Mouse (Mus musculus) embryonic facial prominence, embryonic 13.5 days (tissue): Measurements from ENCODE around the gene Tex28. TPM values are rescaled to one million over a fixed set of nuclear protein-coding genes. Genes with fewer than 3 reads are reported as not detected.
"Not testable (repeated sequence)": the region's sequence is repeated elsewhere in the genome, so short reads cannot be mapped to it uniquely, and the experiment has no call there.

Experiments
- ATAC-seq: fragments of 200-750 bp; cut with Nextera tagmentation; 2 replicates; pipeline ENCODE4 v1.8.0; 2017; ENCODE audit warnings: low read depth; ENCODE audit not compliant: insufficient number of reproducible peaks, insufficient read depth, low FRiP score, low TSS enrichment
- H3K27ac ChIP-seq: fragments of 300-500 bp; sonication (generic); 2 replicates; pipeline ENCODE4 v1.5.1; 2015; ENCODE audit warnings: moderate library complexity, mild to moderate bottlenecking, inconsistent platforms
- H3K27me3 ChIP-seq: fragments of 300-500 bp; sonication (generic); 2 replicates; pipeline ENCODE4 v1.6.1; 2015; ENCODE audit warnings: mild to moderate bottlenecking, inconsistent platforms
- H3K36me3 ChIP-seq: fragments of 300-500 bp; sonication (generic); 2 replicates; pipeline ENCODE4 v1.6.1; 2015; ENCODE audit warnings: mild to moderate bottlenecking, inconsistent platforms
- H3K4me1 ChIP-seq: fragments of 300-500 bp; sonication (generic); 2 replicates; pipeline ENCODE4 v1.6.1; 2015; ENCODE audit warnings: inconsistent platforms
- H3K4me2 ChIP-seq: fragments of 300-500 bp; sonication (generic); 2 replicates; pipeline ENCODE4 v1.6.1; 2015; ENCODE audit warnings: moderate library complexity, mild to moderate bottlenecking, inconsistent platforms
- H3K4me3 ChIP-seq: fragments of 300-500 bp; sonication (generic); 2 replicates; pipeline ENCODE4 v1.5.1; 2015; ENCODE audit warnings: mild to moderate bottlenecking, inconsistent platforms
- H3K9ac ChIP-seq: fragments of 300-500 bp; sonication (generic); 2 replicates; pipeline ENCODE4 v1.6.1; 2015; ENCODE audit warnings: mild to moderate bottlenecking, inconsistent platforms
- H3K9me3 ChIP-seq: fragments of 300-500 bp; sonication (generic); 2 replicates; pipeline ENCODE4 v1.6.1; 2016; ENCODE audit warnings: inconsistent platforms
- WGBS: fragments of 180-500 bp; shearing (Covaris S2); methylation state at CpG from one replicate; pipeline ENCODE4 v1.1.7; 2015; ENCODE audit warnings: mixed read lengths; 5-methylcytosine and 5-hydroxymethylcytosine counted together
- polyA plus RNA-seq: library from polyadenylated mRNA; unstranded; fragments of >200 nt; fragmentation: Nextera tagmentation; extraction: Ambion mirVana; gene quantifications from 2 replicates; pipeline ENCODE4 v1.2.1, GENCODE M21; 2015

Gene Tex28
- not detected in 2 replicates for polyA plus RNA-seq

DNA sequence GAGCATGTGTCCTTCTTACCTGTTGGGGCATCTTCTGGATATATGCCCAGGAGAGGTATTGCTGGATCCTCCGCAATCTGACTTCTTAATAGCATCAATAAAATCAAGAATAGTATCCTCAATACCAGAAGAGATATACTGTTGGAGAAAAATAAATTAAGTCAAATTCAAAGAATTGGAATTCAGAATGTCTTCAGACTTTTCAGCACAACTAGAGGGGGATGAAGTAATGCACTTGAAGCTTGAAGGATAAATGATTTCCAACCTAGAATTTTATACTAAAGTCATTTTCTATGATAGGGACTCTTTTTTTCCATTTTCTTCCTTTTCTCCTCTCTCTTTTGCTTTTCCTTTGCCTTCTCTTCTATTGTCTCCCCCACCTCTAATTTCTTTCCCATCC, at the start of gene Tex28:
Gene Tex28 (minus strand): TSS at position 101 of the 400 bp plus-strand sequence.
- Histone ChIP-seq H3K27ac (no peak within 1 kb of the TSS), H3K9ac (no peak within 1 kb of the TSS), H3K9me3 (no peaks in the 10 kb centered on the region), H3K4me2 (no peak within 1 kb of the TSS), H3K4me1 (no peaks in the 10 kb centered on the region), H3K27me3 (0 out of 2 replicates have a peak, but pooled peaks cover 3% of the 10 kb centered on the region), H3K36me3 (no peaks in the 10 kb centered on the region), H3K4me3 (no peak within 1 kb of the TSS)
- WGBS = 89% methylated on average over 1 of the region's 1 CpGs
- ATAC-seq = no peak

DNA sequence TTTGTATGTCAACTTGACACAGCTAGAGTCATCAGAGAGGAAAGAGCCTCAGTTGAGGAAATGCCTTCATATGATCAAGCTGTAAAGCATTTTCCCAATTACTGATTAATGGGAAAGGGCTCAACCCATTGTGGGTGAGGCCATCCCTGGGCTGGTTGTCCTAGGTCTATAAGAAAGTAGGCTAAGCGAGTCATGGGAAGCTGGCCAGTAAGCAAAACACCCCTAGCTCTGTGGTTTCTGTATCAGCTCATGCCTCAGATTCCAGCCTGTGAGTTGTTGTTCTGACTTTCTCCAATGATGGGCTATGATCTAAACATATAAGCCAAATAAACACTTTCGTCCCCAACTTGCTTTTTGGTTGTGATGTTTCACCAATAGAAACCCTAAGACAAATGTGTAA, 35.9 kb upstream of the Tex28 start:
- WGBS = 80% methylated on average over 2 of the region's 2 CpGs
- no peak overlapping the region for H3K4me2 ChIP-seq

DNA sequence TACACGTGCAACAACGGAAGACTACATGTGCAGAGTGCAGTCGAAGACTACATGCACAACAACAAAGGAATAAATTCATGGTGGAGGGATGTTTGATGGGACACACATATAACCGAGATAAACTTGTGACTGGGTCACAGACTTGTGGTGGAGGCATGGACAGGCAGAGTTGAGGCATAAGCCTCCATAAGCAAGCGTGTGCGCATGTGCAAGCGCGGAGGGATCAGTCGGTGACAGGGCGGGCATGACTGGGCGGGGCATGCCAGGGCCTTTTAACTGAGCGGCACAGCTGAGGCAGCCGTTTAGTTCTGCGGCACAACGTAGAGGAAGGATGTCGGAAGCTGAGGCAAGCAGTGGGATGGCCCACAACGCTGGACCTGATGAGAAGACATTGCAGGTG, 9.3 kb upstream of the Tex28 start, which contains the start of gene Tktl1:
Gene Tktl1 (plus strand): TSS at position 301 of the 400 bp plus-strand sequence.
- no peak for ATAC-seq
- no peaks in the 10 kb centered on the region for H3K27me3 ChIP-seq
- no peak within 1 kb of the TSS for H3K27ac ChIP-seq
- no peak within 1 kb of the TSS for H3K9ac ChIP-seq
- H3K4me2 ChIP-seq = no peak within 1 kb of the TSS
- no peaks in the 10 kb centered on the region for H3K9me3 ChIP-seq
- no peaks in the 10 kb centered on the region for H3K4me1 ChIP-seq
- WGBS = 89% methylated on average over 17 of the region's 17 CpGs
- H3K36me3 ChIP-seq = no peaks in the 10 kb centered on the region
- no peak within 1 kb of the TSS for H3K4me3 ChIP-seq

More for the DNA sequence above, 35.9 kb upstream of the Tex28 start:
- Histone ChIP-seq H3K27me3 (no peaks in the 10 kb centered on the region), H3K4me1 (no peaks in the 10 kb centered on the region), H3K9ac (no peak overlapping the region), H3K36me3 (no peaks in the 10 kb centered on the region), H3K27ac (no peak overlapping the region), H3K9me3 (no peaks in the 10 kb centered on the region), H3K4me3 (no peak overlapping the region)
- ATAC-seq = no peak

- H3K9ac ChIP-seq, H3K4me2 ChIP-seq, H3K27ac ChIP-seq, ATAC-seq, H3K9me3 ChIP-seq, H3K4me3 ChIP-seq, H3K36me3 ChIP-seq, H3K4me1 ChIP-seq, H3K27me3 ChIP-seq: not testable (repeated sequence)
- WGBS = 30% methylated on average over 1 of the region's 1 CpGs
These were observed 32.4 kb downstream of the Tex28 start, which contains the start of gene Mecp2 for GRCm38 (mm10) chrX:74135263-74135662. TSS of gene Mecp2 (minus strand) at chrX:74135363.

- no peak within 1 kb of the TSS for H3K4me3 ChIP-seq
- H3K9me3 ChIP-seq = no peaks in the 10 kb centered on the region
- no peak within 1 kb of the TSS for H3K4me2 ChIP-seq
- no peak within 1 kb of the TSS for H3K27ac ChIP-seq
- H3K4me1 ChIP-seq = no peaks in the 10 kb centered on the region
- peaks cover 20% of the 10 kb centered on the region for H3K27me3 ChIP-seq
- no peaks in the 10 kb centered on the region for H3K36me3 ChIP-seq
- ATAC-seq = no peak
- no peak within 1 kb of the TSS for H3K9ac ChIP-seq
These were observed 40.5 kb downstream of the Tex28 start, which contains the start of gene Opn1mw for GRCm38 (mm10) chrX:74127164-74127563. TSS of gene Opn1mw (plus strand) at chrX:74127464.

DNA sequence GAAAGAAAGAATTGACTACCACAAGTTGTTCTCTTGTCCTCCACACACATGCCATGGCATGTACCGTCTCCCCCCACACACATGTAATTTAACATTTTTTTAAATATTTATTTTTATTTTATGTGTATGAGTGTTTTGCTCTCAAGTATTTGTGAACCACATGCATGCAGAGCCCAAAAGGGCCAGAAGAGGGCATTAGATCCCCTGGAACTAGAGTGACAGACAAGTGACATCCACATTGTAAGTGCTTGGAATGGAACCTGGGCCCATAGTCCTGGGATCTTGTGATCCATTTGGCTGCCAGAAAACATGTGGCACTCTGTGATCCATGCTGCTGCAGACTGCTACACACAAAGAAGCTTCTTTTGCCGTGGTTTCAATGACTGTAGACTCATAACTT, 42.7 kb downstream of the Tex28 start:
- Histone ChIP-seq H3K9ac (no peak overlapping the region), H3K4me2 (no peak overlapping the region), H3K4me3 (no peak overlapping the region), H3K36me3 (no peaks in the 10 kb centered on the region), H3K27ac (no peak overlapping the region), H3K4me1 (no peaks in the 10 kb centered on the region), H3K9me3 (no peaks in the 10 kb centered on the region), H3K27me3 (peaks cover 20% of the 10 kb centered on the region)
- WGBS = 65% methylated on average over 2 of the region's 2 CpGs
- no peak for ATAC-seq

DNA sequence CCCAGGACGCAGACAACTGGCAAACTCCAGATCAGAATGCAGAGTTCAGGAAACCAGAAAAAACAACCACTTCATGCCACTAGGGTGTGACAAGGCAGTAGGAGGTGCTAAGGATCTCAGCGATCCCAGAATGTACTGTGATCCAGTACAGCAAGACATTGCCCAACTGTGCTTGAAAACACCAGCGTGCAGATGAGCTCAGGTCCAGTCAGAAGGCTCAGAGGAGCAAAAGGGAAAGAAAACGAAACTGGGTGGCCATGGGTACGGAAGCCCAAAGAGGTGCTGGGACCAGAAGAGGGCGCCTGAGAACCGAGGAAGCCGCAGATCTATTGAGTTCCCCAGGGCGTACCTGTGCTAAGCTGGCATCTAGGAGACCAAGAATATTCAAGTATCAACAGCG, 52.1 kb downstream of the Tex28 start:
- no peaks in the 10 kb centered on the region for H3K36me3 ChIP-seq
- H3K9ac ChIP-seq = peak overlapping the region; percentile 61; the same call in 1 of the 2 replicates
- ATAC-seq = no peak
- no peaks in the 10 kb centered on the region for H3K4me1 ChIP-seq
- no peaks in the 10 kb centered on the region for H3K9me3 ChIP-seq
- 27% methylated on average over 10 of the region's 10 CpGs for WGBS
- 0 out of 2 replicates have a peak, but pooled peaks cover 4% of the 10 kb centered on the region for H3K27me3 ChIP-seq
- peak overlapping the region; percentile 52 for H3K4me2 ChIP-seq
- no peak overlapping the region for H3K27ac ChIP-seq
- H3K4me3 ChIP-seq = peak overlapping the region; percentile 31

DNA sequence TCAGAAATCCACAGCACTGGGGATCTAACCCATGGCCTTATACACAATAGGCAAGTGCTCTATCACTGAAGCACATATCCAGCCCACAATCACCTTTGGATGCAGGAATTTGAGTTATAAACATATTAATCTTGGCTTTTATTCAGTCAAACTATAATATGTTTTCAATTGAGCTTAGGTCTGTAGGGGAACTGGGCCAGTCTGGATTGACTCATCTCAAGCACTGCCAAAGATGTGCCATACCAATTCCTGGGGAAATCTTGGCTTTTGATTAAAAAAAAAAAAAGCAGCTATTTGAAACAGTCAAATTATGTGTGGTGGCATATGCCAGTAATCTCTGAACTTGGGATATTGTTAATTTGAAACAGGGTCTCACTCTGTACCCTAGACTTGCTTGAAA, 53.6 kb downstream of the Tex28 start:
- H3K27me3 ChIP-seq = peaks cover 10% of the 10 kb centered on the region; the same call in 1 of the 2 replicates
- no peak overlapping the region for H3K4me3 ChIP-seq
- no peak overlapping the region for H3K4me2 ChIP-seq
- no peak for ATAC-seq
- H3K27ac ChIP-seq = no peak overlapping the region
- no peaks in the 10 kb centered on the region for H3K9me3 ChIP-seq
- no peaks in the 10 kb centered on the region for H3K4me1 ChIP-seq
- H3K36me3 ChIP-seq = no peaks in the 10 kb centered on the region
- H3K9ac ChIP-seq = no peak overlapping the region

DNA sequence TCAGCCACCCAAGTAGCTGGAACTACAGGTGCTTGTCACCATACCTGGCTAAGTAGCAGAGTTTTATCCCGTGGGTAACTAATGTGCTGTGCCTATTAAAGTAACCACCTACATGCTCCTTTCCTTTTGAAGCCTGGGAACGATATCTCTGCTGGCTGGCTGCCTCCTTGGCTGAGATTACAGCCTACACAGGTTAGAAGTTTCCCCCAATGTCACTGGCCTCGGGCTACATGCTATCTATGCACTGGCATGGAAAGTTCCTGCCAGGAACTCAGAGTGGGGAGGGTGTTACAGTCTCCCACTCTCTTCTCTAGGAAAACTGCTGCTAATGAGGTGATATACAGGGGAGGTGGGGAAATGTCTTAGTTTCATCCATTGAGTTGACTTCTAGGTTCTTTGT, 58.9 kb downstream of the Tex28 start:
- H3K9me3 ChIP-seq = no peaks in the 10 kb centered on the region
- 49% methylated on average over 3 of the region's 3 CpGs for WGBS
- no peak overlapping the region for H3K4me3 ChIP-seq
- H3K9ac ChIP-seq = no peak overlapping the region
- ATAC-seq = no peak
- no peaks in the 10 kb centered on the region for H3K4me1 ChIP-seq
- H3K4me2 ChIP-seq = no peak overlapping the region
- peaks cover 14% of the 10 kb centered on the region; the same call in 1 of the 2 replicates for H3K27me3 ChIP-seq
- H3K27ac ChIP-seq = no peak overlapping the region
- no peaks in the 10 kb centered on the region for H3K36me3 ChIP-seq

DNA sequence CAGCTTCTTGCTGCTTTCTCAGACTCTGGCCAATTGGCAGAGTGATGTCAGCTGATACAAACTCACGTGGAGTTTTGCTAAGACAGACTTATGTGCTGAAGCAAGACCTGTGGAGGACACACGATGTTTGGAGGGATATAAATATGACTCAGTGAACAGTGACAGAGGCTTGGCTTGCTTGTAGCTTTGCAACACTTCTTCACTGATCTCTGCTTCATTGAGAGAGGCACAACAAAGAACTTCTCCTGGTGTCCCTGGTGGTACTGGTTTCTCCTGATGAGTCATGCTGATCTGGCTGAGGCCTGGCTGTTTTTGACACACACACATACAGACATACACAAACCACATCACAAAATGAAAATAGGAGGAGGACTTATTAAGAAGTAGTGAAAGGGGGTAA, 61.7 kb downstream of the Tex28 start:
- H3K9ac ChIP-seq = no peak overlapping the region
- H3K27me3 ChIP-seq = peaks cover 18% of the 10 kb centered on the region; the same call in 1 of the 2 replicates
- ATAC-seq = no peak
- H3K4me2 ChIP-seq = no peak overlapping the region
- H3K4me3 ChIP-seq = no peak overlapping the region
- H3K4me1 ChIP-seq = no peaks in the 10 kb centered on the region
- 67% methylated on average over 2 of the region's 2 CpGs for WGBS
- no peaks in the 10 kb centered on the region for H3K9me3 ChIP-seq
- no peaks in the 10 kb centered on the region for H3K36me3 ChIP-seq
- H3K27ac ChIP-seq = no peak overlapping the region

DNA sequence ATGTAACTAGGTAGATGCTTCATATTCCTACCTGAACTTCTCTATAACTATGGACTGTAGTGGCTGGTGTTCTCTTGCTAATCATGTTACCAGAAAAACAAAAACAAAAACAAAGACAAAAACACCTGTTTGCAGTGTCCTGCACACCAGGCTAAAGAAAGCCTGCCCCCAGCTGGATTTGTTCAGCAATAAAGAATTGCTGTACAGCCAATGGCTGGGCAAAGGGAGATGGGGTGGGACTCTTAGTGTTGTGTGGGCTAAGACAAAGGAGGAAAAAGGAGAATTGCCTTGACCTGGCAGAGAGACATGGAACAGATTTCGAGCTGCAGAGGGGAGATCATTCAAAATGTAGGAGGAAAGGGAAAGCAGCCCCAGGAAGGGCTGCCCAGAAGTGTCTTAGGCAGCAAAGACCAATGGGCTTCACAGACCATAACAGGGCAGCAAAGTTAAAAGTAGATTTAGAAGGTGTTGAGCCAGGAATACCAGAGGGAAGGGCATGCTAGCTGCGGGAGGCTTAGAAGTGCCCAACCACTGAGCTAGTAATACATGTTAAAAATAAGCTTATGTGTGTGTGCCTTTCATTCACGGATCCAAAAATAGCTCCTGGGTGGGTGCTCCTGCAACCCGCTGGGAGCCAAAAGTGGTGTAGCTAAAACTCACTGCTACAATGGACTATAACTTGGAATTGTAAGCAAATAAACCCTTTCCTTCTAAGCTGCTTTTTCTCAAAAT, 64.0 kb downstream of the Tex28 start:
- Histone ChIP-seq H3K4me3 (no peak overlapping the region), H3K4me1 (no peaks in the 10 kb centered on the region), H3K4me2 (no peak overlapping the region), H3K27me3 (peaks cover 8% of the 10 kb centered on the region), H3K9ac (no peak overlapping the region), H3K36me3 (no peaks in the 10 kb centered on the region), H3K9me3 (no peaks in the 10 kb centered on the region), H3K27ac (no peak overlapping the region)
- ATAC-seq = no peak
- 67% methylated on average over 4 of the region's 4 CpGs for WGBS
